Mouse (Mus musculus): Measurements from ENCODE around the gene Notch1. TPM values are rescaled to one million over a fixed set of nuclear protein-coding genes. Genes with fewer than 3 reads are reported as not detected.

The Notch1 gene
- polyA plus RNA-seq, 1 experiment from 2014 or later: 48.2 TPM

DNA sequence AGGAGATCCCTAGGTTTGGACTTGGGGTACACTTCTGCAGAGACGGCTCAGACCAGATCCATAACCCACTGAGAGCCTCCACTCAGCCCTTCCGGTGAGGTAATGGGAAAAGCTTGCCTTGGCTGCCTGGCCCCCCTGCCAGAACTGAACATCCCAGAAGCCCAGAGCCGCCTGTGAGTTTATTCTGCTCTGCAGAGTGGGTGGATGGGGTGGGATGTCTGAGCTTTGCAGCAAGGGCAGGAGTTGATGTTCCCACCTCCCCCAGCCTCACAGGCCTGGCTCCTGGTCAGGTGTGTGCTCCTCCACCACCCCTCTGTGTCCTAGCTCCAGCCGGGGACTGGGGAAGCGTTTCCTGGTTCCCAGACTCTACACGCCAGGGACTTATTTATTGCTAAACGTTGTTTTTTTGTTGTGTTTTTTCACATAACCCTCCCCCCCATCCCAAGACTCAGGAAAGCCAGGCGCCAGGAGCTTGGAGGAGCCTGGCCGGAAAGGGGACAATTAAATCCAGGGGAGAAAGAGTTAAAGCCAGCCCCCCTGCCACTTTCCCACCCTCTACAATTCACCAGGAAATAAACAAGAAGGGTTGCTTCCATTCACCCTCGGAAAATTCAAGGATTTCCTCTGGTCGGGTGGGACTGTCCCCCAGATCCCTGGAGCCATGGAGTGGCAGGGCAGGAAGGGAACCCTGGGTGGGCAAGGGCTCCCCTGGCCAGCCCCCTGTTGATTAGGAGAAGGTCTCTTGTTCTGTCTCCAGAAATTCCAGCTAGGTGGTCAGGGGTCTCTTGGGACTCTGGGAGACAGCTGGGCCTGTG is 10.2 kb upstream of the Notch1 start:
- no peaks in the 10 kb centered on the region for H3K27me3 ChIP-seq (replicated peaks)
- ATAC-seq (ENCODE audit: low FRiP score, low read depth): no peak
- H3K4me3 ChIP-seq: no peak overlapping the region
- no peaks in the 10 kb centered on the region for H3K36me3 ChIP-seq
- H3K9me3 ChIP-seq: no peaks in the 10 kb centered on the region
- H3K4me1 ChIP-seq: peaks cover 22% of the 10 kb centered on the region; the same call in 1 of the 2 replicates
- no peak overlapping the region for H3K4me2 ChIP-seq (replicated peaks)
- WGBS: 41% methylated on average over 11 of the region's 11 CpGs
- no peak overlapping the region for H3K9ac ChIP-seq
- H3K27ac ChIP-seq: no peak overlapping the region

DNA sequence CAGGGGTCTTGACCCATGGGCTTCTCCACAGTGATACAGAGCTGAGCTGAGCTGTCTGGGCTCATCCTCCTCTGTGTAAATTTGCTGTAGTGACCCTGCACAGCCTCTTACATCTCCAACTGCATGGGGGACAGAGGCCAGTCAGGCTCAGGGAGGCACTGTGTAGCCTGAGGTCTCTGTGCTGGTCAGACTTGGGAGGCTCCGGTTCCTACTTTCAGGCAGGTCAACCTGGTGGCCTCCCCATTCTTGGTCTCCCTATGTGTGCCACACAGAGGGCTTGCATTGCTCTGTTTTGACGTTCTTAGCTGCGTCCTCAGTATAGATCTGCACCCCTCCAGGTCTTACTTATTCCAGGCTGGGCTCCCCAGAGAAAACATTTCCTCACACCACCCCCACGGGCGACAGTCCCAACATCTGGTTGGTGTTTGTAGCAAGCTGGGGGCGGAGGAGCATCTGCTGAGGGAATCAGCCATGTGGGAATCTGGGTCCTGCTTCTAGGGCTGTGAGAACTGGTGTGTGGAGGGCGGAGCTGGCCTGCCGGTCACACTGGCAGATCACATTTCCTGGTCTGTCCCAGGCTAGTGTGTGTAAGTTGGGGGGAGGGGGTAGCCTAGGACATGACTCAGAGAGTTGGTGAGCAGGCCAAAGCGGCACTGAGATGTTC is 9.0 kb upstream of the Notch1 start:
- Histone ChIP-seq H3K36me3 (no peaks in the 10 kb centered on the region), H3K27me3 (replicated peaks) (no peaks in the 10 kb centered on the region), H3K9me3 (no peaks in the 10 kb centered on the region), H3K4me1 (peaks cover 22% of the 10 kb centered on the region; the same call in 1 of the 2 replicates), H3K27ac (no peak overlapping the region), H3K9ac (no peak overlapping the region), H3K4me2 (replicated peaks) (0 out of 2 replicates have a peak overlapping the region, but pooled peaks have one; percentile 1), H3K4me3 (no peak overlapping the region)
- WGBS: 39% methylated on average over 9 of the region's 9 CpGs
- ATAC-seq (ENCODE audit: low FRiP score, low read depth): 0 out of 2 replicates have a peak, but pooled peaks have one; percentile 41

- WGBS: 87% methylated on average over 4 of the region's 4 CpGs
- no peak overlapping the region for H3K4me3 ChIP-seq
- no peak for ATAC-seq (ENCODE audit: low FRiP score, low read depth)
Observed at GRCm38 (mm10) chr2:26522327-26522726, 5.9 kb upstream of the Notch1 start.

GRCm38 (mm10) chr2:26519753-26520152 is 3.3 kb upstream of the Notch1 start:
- Histone ChIP-seq H3K9ac (no peak overlapping the region), H3K4me1 (peaks cover 18% of the 10 kb centered on the region), H3K27ac (no peak overlapping the region), H3K4me2 (replicated peaks) (no peak overlapping the region), H3K27me3 (replicated peaks) (no peaks in the 10 kb centered on the region), H3K36me3 (no peaks in the 10 kb centered on the region), H3K9me3 (no peaks in the 10 kb centered on the region), H3K4me3 (no peak overlapping the region)
- no peak for ATAC-seq (ENCODE audit: low FRiP score, low read depth)
- WGBS: 89% methylated on average over 6 of the region's 6 CpGs

More at GRCm38 (mm10) chr2:26522327-26522726, 5.9 kb upstream of the Notch1 start:
- Histone ChIP-seq H3K4me2 (replicated peaks) (no peak overlapping the region), H3K27me3 (replicated peaks) (no peaks in the 10 kb centered on the region), H3K27ac (no peak overlapping the region), H3K9ac (no peak overlapping the region), H3K4me1 (peaks cover 29% of the 10 kb centered on the region), H3K9me3 (no peaks in the 10 kb centered on the region), H3K36me3 (no peaks in the 10 kb centered on the region)

DNA sequence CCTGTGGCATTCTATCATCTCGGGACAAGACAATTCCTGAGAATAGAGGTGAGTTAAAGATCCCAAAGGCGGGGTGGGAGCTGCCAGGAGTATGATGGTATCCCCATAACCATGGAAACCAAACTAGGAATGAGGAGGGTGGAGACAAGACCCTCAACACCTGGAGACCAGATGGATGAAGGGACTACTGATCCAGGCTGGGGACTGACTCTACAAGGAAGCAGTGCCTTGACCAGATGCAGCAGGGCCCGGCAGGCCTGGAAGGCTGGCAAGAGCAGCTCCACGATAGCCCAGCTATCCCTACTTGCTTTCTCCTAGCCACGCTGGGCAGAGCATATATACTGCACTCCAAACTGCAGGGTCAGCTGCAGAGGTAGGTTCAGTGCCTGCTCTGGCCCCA is 524 bp upstream of the Notch1 start:
- WGBS: 67% methylated on average over 5 of the region's 5 CpGs
- H3K4me1 ChIP-seq: peaks cover 16% of the 10 kb centered on the region
- H3K36me3 ChIP-seq: no peaks in the 10 kb centered on the region
- H3K4me2 ChIP-seq (replicated peaks): no peak overlapping the region
- no peaks in the 10 kb centered on the region for H3K27me3 ChIP-seq (replicated peaks)
- H3K4me3 ChIP-seq: no peak overlapping the region
- no peak overlapping the region for H3K9ac ChIP-seq
- ATAC-seq (ENCODE audit: low FRiP score, low read depth): no peak
- H3K9me3 ChIP-seq: no peaks in the 10 kb centered on the region
- H3K27ac ChIP-seq: no peak overlapping the region

DNA sequence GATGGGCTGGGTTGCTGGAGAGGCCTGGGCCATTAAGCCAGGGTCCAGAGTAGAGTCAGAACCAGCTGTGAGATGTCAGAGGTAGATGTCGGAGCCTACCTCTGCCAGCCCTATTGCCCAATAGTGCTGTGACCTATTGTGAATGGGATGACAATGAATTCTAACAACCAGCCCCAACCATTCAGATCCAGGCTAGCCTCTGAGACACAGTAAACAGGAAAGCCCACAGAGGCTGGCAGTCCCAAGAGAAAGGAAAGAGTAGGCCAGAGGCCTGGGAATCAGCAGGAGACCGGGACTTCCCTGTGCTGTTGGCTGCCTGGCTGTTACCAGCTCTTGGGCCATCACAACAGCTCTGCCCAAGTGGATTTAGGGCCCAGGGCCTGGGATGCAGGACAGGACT is 1.1 kb downstream of the Notch1 start:
- 70% methylated on average over 2 of the region's 2 CpGs for WGBS
- no peaks in the 10 kb centered on the region for H3K27me3 ChIP-seq (replicated peaks)
- no peak overlapping the region for H3K4me2 ChIP-seq (replicated peaks)
- no peaks in the 10 kb centered on the region for H3K9me3 ChIP-seq
- no peak overlapping the region for H3K4me3 ChIP-seq
- peaks cover 16% of the 10 kb centered on the region for H3K4me1 ChIP-seq
- H3K36me3 ChIP-seq: no peaks in the 10 kb centered on the region
- no peak overlapping the region for H3K27ac ChIP-seq
- no peak for ATAC-seq (ENCODE audit: low FRiP score, low read depth)
- no peak overlapping the region for H3K9ac ChIP-seq

GRCm38 (mm10) chr2:26513105-26513745 is 3.2 kb downstream of the Notch1 start:
- H3K36me3 ChIP-seq: no peaks in the 10 kb centered on the region
- H3K27ac ChIP-seq: no peak overlapping the region
- no peaks in the 10 kb centered on the region for H3K9me3 ChIP-seq
- H3K27me3 ChIP-seq (replicated peaks): no peaks in the 10 kb centered on the region
- H3K4me3 ChIP-seq: no peak overlapping the region
- no peak overlapping the region for H3K4me2 ChIP-seq (replicated peaks)
- no peak overlapping the region for H3K9ac ChIP-seq
- no peak for ATAC-seq (ENCODE audit: low FRiP score, low read depth)
- 84% methylated on average over 4 of the region's 4 CpGs for WGBS
- H3K4me1 ChIP-seq: peaks cover 21% of the 10 kb centered on the region

- no peak for ATAC-seq (ENCODE audit: low FRiP score, low read depth)
- Histone ChIP-seq H3K9me3 (no peaks in the 10 kb centered on the region), H3K36me3 (no peaks in the 10 kb centered on the region), H3K4me1 (peaks cover 43% of the 10 kb centered on the region), H3K27me3 (replicated peaks) (0 out of 2 replicates have a peak, but pooled peaks cover 5% of the 10 kb centered on the region), H3K4me2 (replicated peaks) (no peak overlapping the region), H3K27ac (no peak overlapping the region), H3K4me3 (no peak overlapping the region), H3K9ac (no peak overlapping the region)
- 73% methylated on average over 5 of the region's 5 CpGs for WGBS
Observed at GRCm38 (mm10) chr2:26508661-26509060, 7.8 kb downstream of the Notch1 start.

- H3K4me2 ChIP-seq (replicated peaks): no peak overlapping the region
- no peak for ATAC-seq (ENCODE audit: low FRiP score, low read depth)
- H3K27ac ChIP-seq: 0 out of 2 replicates have a peak overlapping the region, but pooled peaks have one; percentile 32
- H3K4me1 ChIP-seq: peaks cover 49% of the 10 kb centered on the region
- no peak overlapping the region for H3K9ac ChIP-seq
- no peak overlapping the region for H3K4me3 ChIP-seq
- 21% methylated on average over 6 of the region's 6 CpGs for WGBS
- 0 out of 2 replicates have a peak, but pooled peaks cover 12% of the 10 kb centered on the region for H3K27me3 ChIP-seq (replicated peaks)
- H3K36me3 ChIP-seq: no peaks in the 10 kb centered on the region
- H3K9me3 ChIP-seq: no peaks in the 10 kb centered on the region
Observed at GRCm38 (mm10) chr2:26507961-26508391, 8.5 kb downstream of the Notch1 start.

- no peak overlapping the region for H3K9ac ChIP-seq
- H3K4me3 ChIP-seq: no peak overlapping the region
- 4% methylated on average over 7 of the region's 7 CpGs for WGBS
- no peak overlapping the region for H3K27ac ChIP-seq
- H3K27me3 ChIP-seq (replicated peaks): 0 out of 2 replicates have a peak, but pooled peaks cover 12% of the 10 kb centered on the region
- H3K4me2 ChIP-seq (replicated peaks): no peak overlapping the region; the same call in 1 of the 2 replicates
- H3K36me3 ChIP-seq: no peaks in the 10 kb centered on the region
- ATAC-seq (ENCODE audit: low FRiP score, low read depth): no peak
- H3K9me3 ChIP-seq: no peaks in the 10 kb centered on the region
- H3K4me1 ChIP-seq: peaks cover 53% of the 10 kb centered on the region
Observed at GRCm38 (mm10) chr2:26507481-26507886, 9.0 kb downstream of the Notch1 start.

GRCm38 (mm10) chr2:26506746-26507280 is 9.7 kb downstream of the Notch1 start:
- no peak overlapping the region for H3K27ac ChIP-seq
- no peak for ATAC-seq (ENCODE audit: low FRiP score, low read depth)

More at GRCm38 (mm10) chr2:26506746-26507280, 9.7 kb downstream of the Notch1 start:
- Histone ChIP-seq H3K36me3 (no peaks in the 10 kb centered on the region), H3K9me3 (no peaks in the 10 kb centered on the region), H3K27me3 (replicated peaks) (0 out of 2 replicates have a peak, but pooled peaks cover 12% of the 10 kb centered on the region), H3K9ac (no peak overlapping the region), H3K4me3 (no peak overlapping the region), H3K4me1 (peaks cover 60% of the 10 kb centered on the region), H3K4me2 (replicated peaks) (no peak overlapping the region)
- 84% methylated on average over 3 of the region's 3 CpGs for WGBS

Measured in neural tube, embryonic 12.5 days (tissue).